Mouse (Mus musculus) heart, postnatal 0 days (tissue): ENCODE results near the gene Fgf13.

Experiments used
- CTCF ChIP-seq: IDR thresholded peaks from 2 replicates; pipeline ENCODE4 v1.5.1; 2016; ENCODE audit warnings: antibody characterized with exemption, control low read depth, low read depth
- EP300 ChIP-seq: IDR thresholded peaks from 2 replicates; pipeline ENCODE4 v1.6.1; 2016; ENCODE audit warnings: antibody characterized with exemption, low read depth

DNA sequence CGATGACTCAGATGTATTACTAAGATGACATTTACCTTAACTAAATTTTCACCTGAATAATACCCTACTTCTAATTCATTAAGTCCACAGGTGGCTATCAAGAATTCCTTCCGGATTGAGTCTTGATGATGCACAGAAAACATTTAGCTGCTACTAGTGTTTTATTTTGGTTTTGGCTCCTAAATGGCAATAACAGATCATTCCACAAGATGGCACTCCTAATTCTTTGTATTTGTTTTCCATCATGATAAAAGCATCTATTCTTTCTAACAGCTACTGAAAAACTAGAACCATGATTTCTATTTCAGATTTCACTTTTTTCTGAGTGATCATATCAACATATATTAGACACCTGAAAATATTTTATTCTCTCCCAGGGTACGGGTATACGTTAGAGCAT lies 373.7 kb downstream of the Fgf13 start:
- TF ChIP-seq EP300, result no peak
- peak; percentile 25; the same call in 1 of the 2 replicates for TF ChIP-seq CTCF
